Mouse (Mus musculus): ENCODE measurements around the gene Flt4.

Gene Flt4

GRCm38 (mm10) chr11:49697779-49698178, 88.7 kb downstream of the Flt4 start:
- DNase-seq (ENCODE audit: low spot score in 2 of 2), result no peak

- DNase-seq (ENCODE audit: low spot score in 2 of 2), result no peak
Measured at GRCm38 (mm10) chr11:49699079-49699478, 90.0 kb downstream of the Flt4 start.

GRCm38 (mm10) chr11:49702014-49702413, 93.0 kb downstream of the Flt4 start:
- DNase-seq (ENCODE audit: low spot score in 2 of 2), result no peak
